Mouse (Mus musculus) hindbrain, embryonic 14.5 days (tissue): ENCODE measurements at regions not wholly inside any gene's neighbourhood (a gene's known extent, or its start where the extent isn't known, plus 50 kb on each side); places are given as distances from the start of the nearest gene placed in this dataset.

ENCODE experiments used
- ATAC-seq: fragments of 200-750 bp; cut with Nextera tagmentation; 2 replicates; pipeline ENCODE4 v1.8.0; 2017; ENCODE audit warnings: moderate number of reproducible peaks, mild to moderate bottlenecking, moderate TSS enrichment, moderate library complexity; ENCODE audit not compliant: low FRiP score
- DNase-seq: peaks from one replicate; pipeline ENCODE4 v3.0.0-alpha.2; 2015; ENCODE audit warnings: low spot score
- H3K27ac ChIP-seq: fragments of 300-500 bp; sonication (generic); 2 replicates; pipeline ENCODE4 v1.5.1; 2014; ENCODE audit warnings: mild to moderate bottlenecking, moderate library complexity
- H3K27me3 ChIP-seq: fragments of 300-500 bp; sonication (generic); 2 replicates; pipeline ENCODE4 v1.6.1; 2014; ENCODE audit warnings: mild to moderate bottlenecking, low read length, mixed read lengths; ENCODE audit not compliant: control insufficient read depth, insufficient read depth
- H3K36me3 ChIP-seq: fragments of 300-500 bp; sonication (generic); replicated peaks from 2 replicates; pipeline ENCODE4 v1.6.1; 2014; ENCODE audit not compliant: control insufficient read depth, insufficient read depth
- H3K4me1 ChIP-seq: fragments of 300-500 bp; sonication (generic); replicated peaks from 2 replicates; pipeline ENCODE4 v1.6.1; 2014; ENCODE audit warnings: antibody characterized with exemption, low read length, mixed read lengths; ENCODE audit not compliant: control insufficient read depth, insufficient read depth
- H3K4me2 ChIP-seq: fragments of 300-500 bp; sonication (generic); replicated peaks from 2 replicates; pipeline ENCODE4 v1.6.1; 2014; ENCODE audit warnings: mild to moderate bottlenecking, moderate library complexity
- H3K4me3 ChIP-seq: fragments of 300-500 bp; sonication (generic); replicated peaks from 2 replicates; pipeline ENCODE4 v1.5.1; 2014; ENCODE audit warnings: mild to moderate bottlenecking, low read length
- H3K9ac ChIP-seq: fragments of 300-500 bp; sonication (generic); 2 replicates; pipeline ENCODE4 v1.6.1; 2014
- H3K9me3 ChIP-seq: fragments of 300-500 bp; sonication (generic); 2 replicates; pipeline ENCODE4 v1.6.1; 2016; ENCODE audit warnings: low read length; ENCODE audit not compliant: control insufficient read depth
- WGBS: fragments of 180-500 bp; shearing (Covaris S2); extraction: QIAGEN DNeasy Blood & Tissue Kit; methylation state at CpG from one replicate; pipeline ENCODE4 v1.1.7; 2014; 5-methylcytosine and 5-hydroxymethylcytosine counted together

DNA sequence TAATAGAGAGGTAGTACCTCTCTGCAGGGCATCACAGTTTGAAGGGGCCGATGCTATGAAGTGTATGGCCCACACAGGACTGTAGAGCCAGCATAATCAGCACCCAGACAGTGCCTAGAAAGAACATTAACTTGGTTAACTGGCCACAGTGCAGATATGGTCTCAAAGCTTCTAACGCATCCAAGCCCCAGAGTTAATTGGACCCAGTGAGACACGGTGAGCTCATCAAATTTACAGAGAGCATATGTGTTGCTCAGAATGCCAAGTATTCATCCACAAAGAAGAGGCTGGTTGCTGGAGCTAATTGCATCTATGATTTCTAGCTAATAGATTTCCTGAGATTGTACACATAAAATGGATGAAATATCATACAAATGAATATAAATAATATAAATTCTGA, 2214.1 kb downstream of the Poteg start:
- WGBS = 60% methylated on average over 3 of the region's 3 CpGs
- no peak overlapping the region for H3K9ac ChIP-seq
- no peak overlapping the region for H3K27ac ChIP-seq
- ATAC-seq (no peak), DNase-seq (no peak)
- H3K4me2 ChIP-seq = no peak overlapping the region
- H3K36me3 ChIP-seq = no peaks in the 10 kb centered on the region
- no peaks in the 10 kb centered on the region for H3K4me1 ChIP-seq
- H3K9me3 ChIP-seq = no peaks in the 10 kb centered on the region
- H3K27me3 ChIP-seq = no peaks in the 10 kb centered on the region
- H3K4me3 ChIP-seq = no peak overlapping the region

DNA sequence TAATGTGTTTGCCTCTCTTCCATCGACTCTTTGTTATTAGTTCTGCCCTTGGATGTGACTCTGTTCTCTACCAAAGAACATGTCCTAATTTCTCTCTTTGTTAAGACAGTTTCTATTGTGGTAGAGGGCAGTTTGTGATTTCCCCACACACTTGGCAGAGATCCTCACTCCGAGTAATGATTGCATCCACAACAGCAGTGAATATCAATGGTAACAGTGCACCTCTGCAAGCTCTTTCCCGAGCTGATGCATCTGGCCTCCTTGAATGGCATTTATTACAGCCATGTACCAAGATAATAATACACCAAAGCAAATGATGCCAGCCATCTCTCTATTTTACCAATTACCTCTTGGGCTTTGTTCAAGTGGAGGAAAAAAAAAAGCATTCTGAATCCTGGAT, 2228.4 kb downstream of the Poteg start:
- no peak for DNase-seq

DNA sequence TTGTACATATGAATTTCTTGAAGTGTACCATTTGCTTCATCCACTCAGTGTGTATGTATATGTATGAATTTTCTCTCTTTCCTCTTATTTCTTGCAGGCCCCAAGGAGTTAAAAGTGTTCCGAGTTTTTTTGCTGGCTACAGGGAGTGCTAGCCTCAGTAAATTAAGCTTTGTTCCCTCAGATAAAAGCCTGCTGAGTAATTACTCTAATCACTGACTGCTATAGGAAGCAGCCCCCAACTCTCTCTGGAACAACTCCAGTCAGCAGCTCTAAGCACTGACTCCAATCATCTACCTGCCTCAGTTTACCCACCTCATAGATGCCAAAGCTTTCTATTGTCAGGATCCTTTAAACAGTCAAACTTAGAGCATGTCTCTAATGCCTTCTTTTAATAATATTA, 2235.9 kb downstream of the Poteg start:
- Histone ChIP-seq H3K27me3 (no peaks in the 10 kb centered on the region), H3K4me3 (no peak overlapping the region), H3K4me1 (no peaks in the 10 kb centered on the region), H3K4me2 (no peak overlapping the region), H3K9me3 (no peaks in the 10 kb centered on the region), H3K36me3 (no peaks in the 10 kb centered on the region), H3K9ac (no peak overlapping the region), H3K27ac (no peak overlapping the region)
- no peak for ATAC-seq
- DNase-seq = no peak
- WGBS = 59% methylated on average over 1 of the region's 1 CpGs

More for the DNA sequence above, 2228.4 kb downstream of the Poteg start:
- Histone ChIP-seq H3K4me3 (no peak overlapping the region), H3K27ac (no peak overlapping the region), H3K4me1 (no peaks in the 10 kb centered on the region), H3K36me3 (no peaks in the 10 kb centered on the region), H3K9me3 (no peaks in the 10 kb centered on the region), H3K9ac (no peak overlapping the region), H3K27me3 (no peaks in the 10 kb centered on the region), H3K4me2 (no peak overlapping the region)
- no peak for ATAC-seq
- WGBS = 63% methylated on average over 3 of the region's 3 CpGs

DNA sequence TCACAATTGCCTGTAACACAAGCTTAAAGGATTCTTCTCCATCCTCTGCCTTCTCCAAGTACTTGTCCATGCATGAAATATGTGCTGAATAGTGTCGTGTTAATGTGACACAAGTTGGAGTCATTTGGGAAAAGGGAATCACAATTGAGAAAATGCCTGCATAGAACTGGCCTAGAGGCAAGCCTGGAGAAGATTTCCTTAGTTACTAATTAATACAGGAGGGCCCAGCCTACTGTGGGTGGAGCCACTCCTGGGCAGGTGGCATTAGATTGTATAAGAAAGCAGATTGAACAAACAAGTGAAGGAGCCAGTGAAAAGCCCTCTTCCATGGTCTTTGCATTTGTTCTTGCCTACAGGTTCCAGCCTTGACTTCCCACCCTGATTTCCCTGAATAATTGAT, 2239.1 kb downstream of the Poteg start:
- H3K9ac ChIP-seq = no peak overlapping the region
- H3K4me3 ChIP-seq = no peak overlapping the region
- ATAC-seq (no peak), DNase-seq (no peak)
- H3K27ac ChIP-seq = no peak overlapping the region
- no peaks in the 10 kb centered on the region for H3K36me3 ChIP-seq
- 39% methylated on average over 1 of the region's 1 CpGs for WGBS
- H3K4me2 ChIP-seq = no peak overlapping the region
- H3K27me3 ChIP-seq = no peaks in the 10 kb centered on the region
- H3K4me1 ChIP-seq = no peaks in the 10 kb centered on the region
- no peaks in the 10 kb centered on the region for H3K9me3 ChIP-seq

DNA sequence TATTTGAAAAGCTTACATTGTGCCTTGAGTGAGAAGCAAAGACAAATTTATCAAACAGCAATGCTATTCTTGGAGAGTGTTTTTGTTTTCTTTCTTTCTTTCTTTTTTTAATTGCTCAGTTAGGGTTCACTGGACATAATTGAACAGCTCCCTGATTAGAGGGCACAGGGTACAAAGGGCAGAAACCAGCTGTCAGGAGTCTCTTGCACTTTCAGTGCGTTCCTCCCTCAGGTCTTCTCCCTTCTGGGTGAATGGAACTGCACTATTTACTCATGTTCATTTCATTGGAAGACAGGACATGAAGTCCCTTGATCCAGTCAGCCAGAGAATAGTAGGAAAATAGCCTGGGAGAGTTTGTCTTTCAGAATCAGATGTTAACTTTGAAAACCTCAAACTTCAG, 2248.2 kb downstream of the Poteg start:
- H3K4me1 ChIP-seq = no peaks in the 10 kb centered on the region
- no peak overlapping the region for H3K9ac ChIP-seq
- no peak overlapping the region for H3K27ac ChIP-seq
- 8% methylated on average over 1 of the region's 1 CpGs for WGBS
- H3K27me3 ChIP-seq = no peaks in the 10 kb centered on the region
- DNase-seq (no peak), ATAC-seq (no peak)
- no peaks in the 10 kb centered on the region for H3K36me3 ChIP-seq
- H3K9me3 ChIP-seq = no peaks in the 10 kb centered on the region
- no peak overlapping the region for H3K4me3 ChIP-seq
- no peak overlapping the region for H3K4me2 ChIP-seq
